Mouse (Mus musculus) limb, embryonic 10.5 days (tissue): ENCODE results near the gene Klhl10. TPM values are rescaled to one million over a fixed set of nuclear protein-coding genes. Genes with fewer than 3 reads are reported as not detected.

Experiments used
- DNase-seq: peaks from one replicate; pipeline ENCODE4 v3.0.0-alpha.2; 2017; ENCODE audit warnings: low spot score
- H3K27ac ChIP-seq: fragments of 300-500 bp; sonication (generic); 2 replicates; pipeline ENCODE4 v1.5.1; 2016; ENCODE audit warnings: mild to moderate bottlenecking
- H3K27me3 ChIP-seq: fragments of 300-500 bp; sonication (generic); 2 replicates; pipeline ENCODE4 v1.6.1; 2016; ENCODE audit warnings: low read depth, mild to moderate bottlenecking; ENCODE audit not compliant: poor library complexity, severe bottlenecking
- H3K36me3 ChIP-seq: fragments of 300-500 bp; sonication (generic); 2 replicates; pipeline ENCODE4 v1.6.1; 2016; ENCODE audit warnings: mild to moderate bottlenecking, moderate library complexity
- H3K4me1 ChIP-seq: fragments of 300-500 bp; sonication (generic); 2 replicates; pipeline ENCODE4 v1.6.1; 2016
- H3K4me3 ChIP-seq: fragments of 300-500 bp; sonication (generic); 2 replicates; pipeline ENCODE4 v1.5.1; 2016; ENCODE audit warnings: mild to moderate bottlenecking, moderate library complexity
- H3K9me3 ChIP-seq: fragments of 300-500 bp; sonication (generic); replicated peaks from 2 replicates; pipeline ENCODE4 v1.6.1; 2016; ENCODE audit warnings: mild to moderate bottlenecking
- WGBS: fragments of 180-500 bp; shearing (Covaris S2); methylation state at CpG from one replicate; pipeline ENCODE4 v1.1.7; 2016; 5-methylcytosine and 5-hydroxymethylcytosine counted together
- microRNA-seq: library from miRNA; unstranded; fragments of <30 nt; microRNA quantifications from one replicate; pipeline ENCODE4, GENCODE M21; 2017
- polyA plus RNA-seq: library from polyadenylated mRNA; unstranded; fragments of >200 nt; fragmentation: Nextera tagmentation; extraction: Ambion mirVana; gene quantifications from 2 replicates; pipeline ENCODE4 v1.2.1, GENCODE M21; 2016

The Klhl10 gene
- polyA plus RNA-seq, 1 experiment from 2014 or later, result 0.69 TPM

DNA sequence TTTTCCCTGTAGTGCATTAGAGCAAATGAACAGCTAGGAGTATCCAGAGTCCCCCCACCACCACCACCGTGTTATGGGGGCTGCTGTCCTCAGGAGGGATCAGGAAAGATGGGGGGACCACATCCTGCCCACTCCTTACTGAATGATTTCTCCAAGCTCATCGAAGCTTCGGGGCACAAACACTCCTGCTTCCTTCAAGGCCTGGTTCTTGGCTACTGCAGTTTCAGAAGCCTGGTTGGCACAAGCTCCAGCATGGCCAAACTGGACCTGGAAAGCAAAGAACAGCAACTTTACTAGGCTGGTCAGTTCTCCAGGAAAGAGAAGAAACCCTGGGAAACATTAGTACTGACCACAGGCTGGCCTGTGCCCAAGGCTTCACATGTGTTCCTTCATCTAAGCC lies 42.7 kb downstream of the Klhl10 start:
- H3K27me3 ChIP-seq, result no peaks in the 10 kb centered on the region
- no peaks in the 10 kb centered on the region for H3K4me1 ChIP-seq
- H3K4me3 ChIP-seq, result no peak overlapping the region
- no peak for DNase-seq
- peaks cover 100% of the 10 kb centered on the region for H3K36me3 ChIP-seq
- WGBS, result 95% methylated on average over 3 of the region's 3 CpGs
- no peaks in the 10 kb centered on the region for H3K9me3 ChIP-seq
- H3K27ac ChIP-seq, result no peak overlapping the region

DNA sequence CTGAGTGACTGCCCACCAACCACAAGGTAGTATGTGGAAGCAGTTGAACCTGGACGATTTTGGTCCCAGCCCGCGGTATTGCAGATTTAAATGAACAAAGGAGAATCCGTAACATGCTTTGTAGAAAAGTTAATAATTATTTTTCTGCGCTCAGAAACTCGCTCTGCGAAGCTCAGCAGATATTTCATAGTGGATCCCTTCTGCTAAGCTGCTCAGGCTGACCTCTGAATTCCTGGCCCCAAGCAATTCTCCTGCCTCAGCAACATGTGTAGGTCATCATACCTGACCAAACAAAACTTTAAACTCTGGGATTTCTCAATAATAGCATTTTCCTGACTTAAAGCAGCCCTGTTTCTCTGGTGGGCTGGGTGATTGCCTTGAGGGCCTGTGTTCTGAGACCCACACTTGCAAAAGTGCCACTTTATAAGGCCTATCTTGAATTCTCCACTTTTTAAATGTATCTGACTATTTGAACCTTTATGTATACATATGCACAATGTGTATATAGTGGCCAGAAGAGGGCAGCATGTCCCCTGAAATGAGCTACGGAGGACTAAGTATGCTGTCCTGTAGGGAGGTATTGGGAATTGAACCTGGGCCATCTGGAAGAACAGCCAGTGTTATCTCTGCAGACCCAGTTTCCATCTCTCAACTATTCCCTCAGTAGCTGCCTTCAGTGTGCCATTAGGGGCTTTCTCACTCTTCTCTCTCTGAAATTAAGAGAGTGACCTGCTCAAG lies 44.3 kb downstream of the Klhl10 start:
- Histone ChIP-seq H3K9me3 (no peaks in the 10 kb centered on the region), H3K4me3 (no peak overlapping the region), H3K4me1 (no peaks in the 10 kb centered on the region), H3K27me3 (no peaks in the 10 kb centered on the region), H3K36me3 (peaks cover 100% of the 10 kb centered on the region), H3K27ac (no peak overlapping the region)
- no peak for DNase-seq
- WGBS, result 89% methylated on average over 8 of the region's 8 CpGs

DNA sequence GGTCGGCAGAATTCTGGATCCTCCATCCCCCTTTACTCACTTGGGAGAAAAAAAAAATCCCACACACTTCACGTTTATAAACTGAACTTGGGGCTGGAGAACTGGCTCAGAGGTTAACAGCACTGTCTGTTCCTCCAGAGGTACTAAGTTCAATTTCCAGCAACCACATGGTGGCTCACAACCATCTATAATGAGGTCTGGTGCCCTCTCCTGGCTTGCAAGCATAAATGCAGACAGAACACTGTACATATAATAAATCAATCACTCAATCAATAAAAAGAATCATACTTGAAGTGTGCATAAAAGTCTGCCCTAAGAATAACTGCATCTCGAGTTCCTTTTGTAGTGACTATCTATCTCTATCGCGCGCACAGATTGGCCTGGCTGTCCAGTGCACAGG lies 49.2 kb downstream of the Klhl10 start:
- H3K4me1 ChIP-seq, result no peaks in the 10 kb centered on the region
- peaks cover 100% of the 10 kb centered on the region for H3K36me3 ChIP-seq
- 92% methylated on average over 6 of the region's 6 CpGs for WGBS
- H3K4me3 ChIP-seq, result no peak overlapping the region
- no peak overlapping the region for H3K27ac ChIP-seq
- no peaks in the 10 kb centered on the region for H3K9me3 ChIP-seq
- DNase-seq, result no peak
- no peaks in the 10 kb centered on the region for H3K27me3 ChIP-seq

DNA sequence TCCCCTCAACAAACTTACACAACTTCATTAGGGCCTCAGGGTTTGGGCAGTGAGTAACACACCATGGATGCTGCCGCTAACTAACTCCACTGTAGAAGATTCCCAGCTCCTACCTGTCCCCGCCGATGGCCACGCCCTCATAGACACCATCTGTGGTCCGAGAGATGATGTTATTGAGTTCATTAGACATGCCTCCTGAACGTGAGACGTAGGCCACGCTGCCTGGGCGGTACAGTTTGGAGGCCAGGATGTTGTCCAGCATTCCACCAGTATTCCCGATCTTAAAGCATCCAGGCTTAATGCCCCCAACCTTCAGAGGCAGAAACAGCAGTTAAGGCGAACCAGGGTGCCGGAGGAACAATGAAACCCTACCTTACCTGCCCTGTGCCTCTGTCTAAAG lies 52.1 kb downstream of the Klhl10 start:
- DNase-seq, result no peak
- Histone ChIP-seq H3K4me3 (no peak overlapping the region), H3K36me3 (peaks cover 100% of the 10 kb centered on the region), H3K4me1 (no peaks in the 10 kb centered on the region), H3K9me3 (no peaks in the 10 kb centered on the region), H3K27me3 (no peaks in the 10 kb centered on the region), H3K27ac (no peak overlapping the region)
- 95% methylated on average over 12 of the region's 12 CpGs for whole genome bisulfite sequencing

DNA sequence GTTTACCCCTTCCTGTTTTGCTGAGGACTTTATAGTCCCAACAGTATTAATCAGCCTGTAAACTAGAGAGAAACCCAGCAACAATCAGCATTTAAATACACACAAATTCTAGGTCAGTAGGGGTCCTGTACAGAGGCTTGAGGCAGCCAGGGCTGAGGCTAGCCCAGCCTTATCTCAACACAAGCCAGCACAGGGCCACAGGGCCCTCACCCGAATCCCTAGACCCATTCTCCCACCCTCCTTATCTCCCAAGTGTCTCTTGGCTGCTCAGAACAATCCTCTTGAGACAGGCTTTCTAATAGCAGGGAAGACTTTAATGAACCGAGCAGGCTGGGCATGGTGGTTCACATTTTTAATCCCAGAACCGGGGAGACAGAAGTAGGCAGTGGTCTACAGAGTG lies 58.5 kb downstream of the Klhl10 start:
- H3K4me3 ChIP-seq, result no peak overlapping the region
- H3K9me3 ChIP-seq, result no peaks in the 10 kb centered on the region
- H3K27ac ChIP-seq, result no peak overlapping the region
- H3K36me3 ChIP-seq, result peaks cover 100% of the 10 kb centered on the region
- WGBS, result 97% methylated on average over 3 of the region's 3 CpGs
- H3K27me3 ChIP-seq, result no peaks in the 10 kb centered on the region
- no peak for DNase-seq
- H3K4me1 ChIP-seq, result no peaks in the 10 kb centered on the region

DNA sequence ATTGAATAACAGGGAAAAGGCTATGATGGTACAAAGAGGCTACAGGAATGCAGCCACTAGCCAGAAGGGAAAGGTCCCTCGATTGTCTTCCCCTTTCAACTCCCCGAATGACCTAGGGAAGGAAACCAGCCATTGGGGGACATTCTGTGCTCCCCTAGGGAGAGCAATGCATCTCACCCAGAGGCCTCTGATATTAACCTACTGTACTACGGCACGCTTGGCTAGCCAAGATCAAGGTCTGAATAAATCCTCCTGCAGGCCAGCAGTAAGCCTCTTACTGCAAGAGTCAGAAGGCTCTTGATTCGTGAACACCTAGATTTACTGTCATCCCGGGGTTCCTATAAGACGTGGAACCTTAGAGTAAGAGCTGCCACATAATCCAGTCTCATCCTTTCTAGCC lies 58.9 kb downstream of the Klhl10 start:
- no peaks in the 10 kb centered on the region for H3K9me3 ChIP-seq
- peaks cover 100% of the 10 kb centered on the region for H3K36me3 ChIP-seq
- WGBS, result 94% methylated on average over 7 of the region's 7 CpGs
- H3K4me1 ChIP-seq, result no peaks in the 10 kb centered on the region
- no peak overlapping the region for H3K27ac ChIP-seq
- no peak overlapping the region for H3K4me3 ChIP-seq
- H3K27me3 ChIP-seq, result no peaks in the 10 kb centered on the region
- DNase-seq, result no peak

DNA sequence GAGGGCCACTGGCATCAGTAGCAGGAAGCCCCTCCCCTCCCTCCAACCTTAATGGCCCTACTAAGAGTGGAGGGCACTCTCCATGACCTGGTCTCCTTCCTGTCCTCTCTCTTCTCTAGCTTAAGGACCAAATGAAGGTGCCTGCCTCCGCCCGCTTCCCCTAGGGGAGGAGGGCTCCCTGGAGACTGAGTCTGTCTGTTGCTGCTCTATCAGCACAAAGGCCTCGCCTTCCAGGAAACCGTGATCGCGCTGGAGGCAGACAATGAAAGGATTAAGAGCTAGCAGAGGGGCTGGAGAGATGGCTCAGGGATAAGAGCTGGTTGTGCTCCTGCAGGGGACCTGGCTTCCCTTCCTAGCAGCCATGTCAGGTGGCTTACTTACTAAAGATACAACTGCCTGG lies 59.6 kb downstream of the Klhl10 start:
- Histone ChIP-seq H3K27me3 (no peaks in the 10 kb centered on the region), H3K9me3 (no peaks in the 10 kb centered on the region), H3K36me3 (peaks cover 100% of the 10 kb centered on the region), H3K4me1 (no peaks in the 10 kb centered on the region), H3K27ac (no peak overlapping the region), H3K4me3 (no peak overlapping the region)
- no peak for DNase-seq
- 66% methylated on average over 6 of the region's 6 CpGs for WGBS

DNA sequence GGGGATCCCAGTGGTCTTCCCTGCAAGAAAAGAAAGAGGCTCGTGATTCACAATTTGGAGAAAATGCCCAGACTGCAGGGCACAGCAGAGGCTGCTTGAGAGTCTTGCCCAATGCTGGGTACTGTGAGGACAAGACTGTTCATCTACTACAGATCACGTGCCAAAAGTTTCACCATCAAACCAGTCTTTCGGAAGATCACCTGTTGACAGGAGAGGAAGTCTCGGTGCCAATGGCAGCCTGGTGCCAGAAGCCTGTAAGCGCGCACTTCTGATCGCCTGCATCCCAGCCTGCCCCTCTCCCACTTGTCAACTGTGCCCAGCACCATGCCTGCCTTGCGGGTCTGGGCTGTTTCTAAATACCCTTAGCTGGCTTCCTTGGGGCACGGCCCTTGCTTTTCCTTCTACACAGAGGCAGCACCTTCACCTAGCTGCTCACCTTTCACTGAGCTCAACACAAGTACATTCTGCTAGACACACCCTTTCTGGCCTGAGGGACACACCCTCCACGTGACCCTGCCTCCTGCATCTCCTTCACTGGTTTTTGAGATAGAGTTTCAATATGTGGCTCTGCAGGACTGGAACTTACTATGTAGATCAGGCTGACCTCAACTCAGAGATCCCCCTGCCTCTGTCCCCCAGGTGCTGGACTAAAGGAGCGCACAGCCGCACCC lies 63.4 kb downstream of the Klhl10 start:
- Histone ChIP-seq H3K27me3 (no peaks in the 10 kb centered on the region), H3K36me3 (peaks cover 99% of the 10 kb centered on the region), H3K9me3 (no peaks in the 10 kb centered on the region), H3K4me3 (no peak overlapping the region), H3K27ac (no peak overlapping the region), H3K4me1 (no peaks in the 10 kb centered on the region)
- DNase-seq, result no peak
- WGBS, result 96% methylated on average over 12 of the region's 12 CpGs

DNA sequence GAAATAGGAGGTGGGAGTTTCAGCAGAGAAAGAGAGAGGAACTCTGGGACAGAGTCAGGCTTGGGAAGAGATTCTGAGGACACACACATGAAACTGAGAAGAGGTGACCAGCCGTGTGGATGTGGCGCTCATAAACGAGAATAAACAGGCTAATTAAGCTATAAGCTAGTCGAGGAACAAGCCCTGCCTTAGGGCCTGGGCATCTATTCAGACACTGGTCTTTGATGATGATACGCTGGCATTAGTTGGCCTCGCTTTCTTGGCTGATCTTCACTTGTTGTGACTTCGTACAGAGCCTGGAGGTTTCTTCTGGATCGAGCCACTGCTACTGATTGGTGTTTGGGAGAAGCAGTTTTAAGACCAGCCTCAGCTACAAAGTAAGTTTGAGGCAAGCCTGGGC lies 64.3 kb downstream of the Klhl10 start:
- Histone ChIP-seq H3K4me1 (no peaks in the 10 kb centered on the region), H3K27me3 (no peaks in the 10 kb centered on the region), H3K4me3 (no peak overlapping the region), H3K9me3 (no peaks in the 10 kb centered on the region), H3K27ac (no peak overlapping the region), H3K36me3 (peaks cover 99% of the 10 kb centered on the region)
- DNase-seq, result no peak
- WGBS, result 93% methylated on average over 8 of the region's 8 CpGs

Small RNA genes lying within 50 kb of the gene (microRNA-seq; reads per million reads assigned to microRNA genes)
- gene Gm27374, result not detected
- 0.88 reads per million for gene Mir7116

Other genes starting within 250 kb of the Klhl10 start
- not detected in 2 replicates for gene Krt9, start 248.7 kb upstream of the Klhl10 start, polyA plus RNA-seq
- 8.0 and 32.0 TPM in 2 replicates for gene Krt14, start 234.4 kb upstream of the Klhl10 start, polyA plus RNA-seq
- not detected in 2 replicates for gene Krt16, start 193.0 kb upstream of the Klhl10 start, polyA plus RNA-seq
- gene Krt17, start 180.9 kb upstream of the Klhl10 start, polyA plus RNA-seq, result 1.3 and 7.6 TPM in 2 replicates
- gene Krt42, start 172.0 kb upstream of the Klhl10 start, polyA plus RNA-seq, result 0.21 TPM in 1 of 2 replicates, not detected in the other
- 1,486 and 1,565 TPM in 2 replicates for gene Eif1, start 122.0 kb upstream of the Klhl10 start, polyA plus RNA-seq
- gene Gast, start 107.5 kb upstream of the Klhl10 start, polyA plus RNA-seq, result not detected in 2 replicates
- gene Hap1, start 85.8 kb upstream of the Klhl10 start, polyA plus RNA-seq, result 0.85 and 1.3 TPM in 2 replicates
- 35.6 and 41.8 TPM in 2 replicates for gene Jup, start 44.2 kb upstream of the Klhl10 start, polyA plus RNA-seq
- 33.9 and 45.3 TPM in 2 replicates for gene P3h4, start 27.1 kb upstream of the Klhl10 start, polyA plus RNA-seq
- 67.6 and 89.5 TPM in 2 replicates for gene Fkbp10, start 26.2 kb upstream of the Klhl10 start, polyA plus RNA-seq
- gene Nt5c3b, start 109 bp upstream of the Klhl10 start, polyA plus RNA-seq, result 149 and 173 TPM in 2 replicates
- gene Klhl11, start 30.8 kb downstream of the Klhl10 start, polyA plus RNA-seq, result 7.9 and 10.4 TPM in 2 replicates
- 260 and 263 TPM in 2 replicates for gene Acly, start 86.1 kb downstream of the Klhl10 start, polyA plus RNA-seq
- gene Ttc25, start 103.7 kb downstream of the Klhl10 start, polyA plus RNA-seq, result 1.1 and 1.2 TPM in 2 replicates
- gene Cnp, start 133.0 kb downstream of the Klhl10 start, polyA plus RNA-seq, result 13.1 and 23.0 TPM in 2 replicates
- gene Nkiras2, start 177.3 kb downstream of the Klhl10 start, polyA plus RNA-seq, result 86.2 and 95.5 TPM in 2 replicates
- 256 and 281 TPM in 2 replicates for gene Dnajc7, start 178.3 kb downstream of the Klhl10 start, polyA plus RNA-seq